Mouse (Mus musculus) brain, embryonic 18.5 days (tissue): Measurements from ENCODE around the gene Fkbp3.
"Not testable (repeated sequence)": the region's sequence is repeated elsewhere in the genome, so short reads cannot be mapped to it uniquely, and the experiment has no call there.

Experiments used
- DNase-seq: peaks from one replicate; pipeline ENCODE4 v3.0.0-alpha.2; 2012; ENCODE audit warnings: low read depth, low spot score

The Fkbp3 gene

DNA sequence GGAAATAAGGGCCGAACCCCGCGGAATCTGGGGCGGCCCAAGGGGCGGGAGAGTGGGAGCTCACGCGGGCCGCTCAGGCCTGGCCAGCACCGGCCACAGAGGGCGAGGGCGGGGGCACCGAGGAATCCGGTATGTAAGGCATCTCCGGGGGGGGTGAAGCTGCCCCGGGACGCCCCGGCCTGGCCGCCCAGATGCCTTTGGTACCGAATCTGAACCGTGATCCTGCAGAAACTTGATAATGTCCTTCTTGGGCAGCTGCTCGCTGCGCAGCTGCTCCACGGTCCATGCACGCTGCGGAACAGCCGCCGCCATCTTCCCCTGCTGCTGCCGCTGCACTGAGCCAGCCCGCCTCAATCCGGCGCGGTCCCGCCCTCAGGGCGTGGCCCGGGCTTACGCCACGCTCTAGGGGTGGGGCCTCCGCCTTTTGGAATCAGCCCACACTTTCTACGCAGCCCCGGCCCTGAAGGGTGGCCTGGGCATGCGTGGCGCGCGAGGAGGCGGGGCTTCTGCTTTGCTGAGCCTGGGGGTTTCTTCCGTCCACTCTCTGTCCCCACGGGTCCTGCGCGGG is at the start of gene Fkbp3:
Fkbp3 (minus strand) TSS at position 397 of the 568 bp plus-strand sequence.
- peak; percentile 93 for DNase-seq

DNA sequence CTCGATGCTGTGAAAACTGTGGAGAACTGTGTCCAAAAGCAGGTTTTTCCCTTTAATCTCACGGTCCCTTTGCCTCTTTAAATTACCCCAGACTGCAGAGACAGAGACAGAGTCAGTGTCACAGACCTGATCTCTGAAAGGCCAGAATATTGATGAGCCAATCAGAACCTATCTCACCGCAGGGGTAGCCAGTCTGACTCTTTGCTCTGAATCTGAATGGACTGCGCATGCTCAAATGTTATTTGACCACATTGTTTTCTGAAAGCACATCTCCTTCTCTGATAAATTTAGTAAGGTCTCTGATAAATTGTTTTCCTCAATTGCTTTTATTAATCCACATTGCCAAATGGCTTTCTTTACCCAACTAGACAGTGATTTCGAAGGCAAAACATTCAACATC is 45.6 kb upstream of the Fkbp3 start:
- no peak for DNase-seq

DNA sequence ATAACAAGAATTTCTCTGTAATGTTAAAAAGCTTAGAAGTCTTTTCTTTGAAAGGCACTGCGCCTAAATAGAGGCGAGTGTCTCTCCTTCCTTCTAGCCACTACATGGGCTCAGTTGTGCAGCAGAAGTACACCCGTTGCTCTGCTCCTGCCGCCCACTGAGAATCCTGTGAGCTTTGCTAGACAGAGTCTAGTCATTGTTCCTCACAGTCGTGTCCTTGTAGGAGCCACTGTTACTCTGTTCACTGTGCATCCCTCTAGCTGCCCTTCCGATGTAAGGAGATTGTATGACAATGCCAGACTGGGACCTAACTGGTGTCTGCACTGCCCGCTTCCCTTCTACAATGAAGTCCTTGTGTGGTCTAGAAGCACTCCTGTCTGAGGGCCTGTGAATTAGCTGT is 45.2 kb upstream of the Fkbp3 start:
- no peak for DNase-seq

DNA sequence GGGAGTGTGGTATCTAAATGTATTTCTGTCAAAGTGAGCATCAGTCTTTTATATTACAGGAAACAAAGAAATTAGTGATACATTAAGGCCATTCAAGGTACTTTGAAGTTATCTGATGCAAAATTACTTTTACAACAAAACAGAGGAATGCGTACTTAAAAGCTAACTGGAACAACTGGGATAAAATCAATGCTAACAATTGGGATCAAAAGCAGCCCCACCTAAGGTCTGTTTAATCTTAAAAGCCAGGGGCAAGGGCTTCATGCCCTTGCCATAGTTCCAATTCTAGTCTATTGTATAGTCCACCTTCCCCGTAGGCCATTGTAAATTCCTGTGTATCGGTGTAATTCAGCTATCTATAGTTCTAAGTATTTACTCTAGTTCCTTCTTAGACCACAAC is 41.2 kb upstream of the Fkbp3 start:
- DNase-seq: not testable (repeated sequence)

DNA sequence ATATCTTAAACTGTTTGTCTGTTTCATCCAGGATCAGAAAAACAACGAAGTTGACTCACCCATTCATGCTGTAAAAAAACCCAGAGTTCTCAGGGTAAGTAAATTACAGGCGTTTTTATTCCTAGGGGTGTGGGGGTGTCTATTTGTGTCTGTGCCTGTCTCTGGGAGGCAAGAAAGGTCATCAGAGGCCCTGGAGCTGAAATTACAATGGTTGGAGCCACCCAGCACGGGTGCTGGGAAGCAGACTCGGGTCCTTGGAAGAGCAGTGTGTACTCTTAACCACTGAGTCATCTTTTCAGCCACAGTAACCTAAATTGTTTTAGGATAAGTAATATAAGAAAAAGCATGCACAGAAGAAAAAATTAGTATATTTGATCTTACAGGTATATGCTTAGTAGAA is 40.1 kb upstream of the Fkbp3 start:
- DNase-seq: no peak

DNA sequence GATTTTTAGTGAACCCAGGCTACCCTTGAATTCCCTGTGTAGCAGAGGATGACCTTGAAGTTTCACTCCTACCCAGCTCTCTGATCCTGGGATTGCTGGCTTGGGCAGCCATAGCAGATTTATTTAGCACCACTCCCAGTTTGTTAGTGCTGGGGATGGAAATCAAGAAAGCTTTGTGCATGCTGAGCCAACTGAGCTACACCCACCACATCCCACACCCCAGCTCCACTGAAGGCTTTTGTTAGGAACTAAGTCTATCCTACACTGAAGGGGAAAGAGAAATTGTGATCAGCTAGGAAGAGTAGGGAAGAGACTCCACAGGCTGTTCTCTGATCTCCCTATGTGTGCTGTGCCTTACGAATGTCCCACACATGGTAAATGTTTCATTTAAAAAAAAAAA is 39.0 kb upstream of the Fkbp3 start:
- DNase-seq: no peak

DNA sequence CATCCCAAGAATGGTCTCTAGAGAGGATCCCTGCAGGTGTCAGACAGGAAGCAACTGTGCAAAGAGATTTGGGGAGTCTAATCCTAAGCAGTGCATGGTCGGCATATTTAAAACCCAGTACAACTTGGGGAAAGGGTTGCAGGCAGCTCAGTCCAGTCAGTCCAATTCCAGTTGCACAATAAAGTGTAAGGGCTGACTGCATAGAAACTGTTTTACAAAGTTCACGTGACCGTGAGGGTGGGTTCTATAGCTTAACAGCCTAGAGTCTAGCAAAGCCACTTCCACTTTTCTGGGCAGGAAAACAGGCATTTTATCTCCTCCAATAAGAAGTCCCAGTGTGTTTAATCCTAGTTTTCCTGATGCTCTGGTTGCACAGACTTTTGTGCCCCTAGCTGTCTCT is 37.7 kb upstream of the Fkbp3 start:
- no peak for DNase-seq

DNA sequence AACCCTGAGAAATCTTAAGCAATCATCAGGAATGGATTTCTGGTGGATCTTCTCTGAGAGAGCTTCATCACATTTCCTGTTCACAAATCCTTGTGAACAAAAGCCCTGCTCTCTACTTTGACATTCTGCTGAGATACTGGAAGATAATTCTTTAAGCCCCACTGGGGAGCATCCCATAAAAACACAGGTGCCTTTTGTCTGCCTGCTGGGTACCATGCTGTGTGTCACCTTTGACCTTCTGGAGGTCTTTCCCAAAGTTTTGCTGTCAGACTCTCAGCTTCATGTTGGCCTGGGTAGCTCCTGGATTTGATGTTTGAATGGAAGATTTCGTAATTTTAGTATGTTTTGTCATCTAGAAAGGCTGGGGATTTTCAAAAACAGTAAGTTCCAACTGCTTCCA is 34.9 kb upstream of the Fkbp3 start:
- DNase-seq: no peak

DNA sequence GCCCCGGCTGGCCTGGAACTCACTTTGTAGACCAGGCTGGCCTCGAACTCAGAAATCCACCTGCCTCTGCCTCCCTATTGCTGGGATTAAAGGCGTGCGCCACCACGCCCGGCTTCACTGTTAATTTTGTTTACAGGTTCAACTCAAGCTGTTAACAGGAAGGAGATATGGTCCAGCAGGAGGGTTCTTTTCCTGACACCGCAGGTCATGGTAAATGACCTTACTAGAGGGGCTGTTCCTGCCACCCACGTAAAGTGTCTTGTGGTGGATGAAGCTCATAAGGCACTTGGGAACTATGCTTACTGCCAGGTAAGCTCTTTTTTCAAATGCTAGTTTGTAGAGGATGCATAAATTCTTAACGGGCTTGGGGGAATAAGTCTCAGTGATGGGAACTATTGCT is 3.1 kb upstream of the Fkbp3 start:
- DNase-seq: no peak

DNA sequence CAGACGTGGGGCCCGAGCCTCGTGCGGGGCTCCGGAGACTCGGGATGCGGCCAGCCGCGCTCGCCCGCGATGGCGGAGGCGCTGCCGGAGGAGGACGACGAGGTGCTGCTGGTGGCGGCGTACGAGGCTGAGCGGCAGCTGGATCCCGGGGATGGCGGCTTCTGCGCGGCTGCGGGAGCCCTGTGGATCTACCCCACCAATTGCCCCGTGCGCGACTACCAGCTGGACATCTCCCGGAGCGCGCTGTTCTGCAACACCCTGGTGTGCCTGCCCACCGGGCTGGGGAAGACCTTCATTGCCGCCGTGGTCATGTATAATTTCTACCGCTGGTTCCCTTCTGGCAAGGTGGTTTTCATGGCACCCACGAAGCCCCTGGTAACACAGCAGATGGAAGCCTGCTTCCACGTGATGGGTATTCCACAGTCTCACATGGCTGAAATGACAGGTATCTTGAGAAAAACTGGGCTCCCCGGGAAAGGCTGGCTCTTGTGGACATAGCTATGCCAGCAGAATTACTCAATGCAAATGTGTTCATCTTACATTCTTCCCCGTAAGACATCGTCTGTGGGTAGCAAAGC is 2.0 kb upstream of the Fkbp3 start:
- DNase-seq: no peak

DNA sequence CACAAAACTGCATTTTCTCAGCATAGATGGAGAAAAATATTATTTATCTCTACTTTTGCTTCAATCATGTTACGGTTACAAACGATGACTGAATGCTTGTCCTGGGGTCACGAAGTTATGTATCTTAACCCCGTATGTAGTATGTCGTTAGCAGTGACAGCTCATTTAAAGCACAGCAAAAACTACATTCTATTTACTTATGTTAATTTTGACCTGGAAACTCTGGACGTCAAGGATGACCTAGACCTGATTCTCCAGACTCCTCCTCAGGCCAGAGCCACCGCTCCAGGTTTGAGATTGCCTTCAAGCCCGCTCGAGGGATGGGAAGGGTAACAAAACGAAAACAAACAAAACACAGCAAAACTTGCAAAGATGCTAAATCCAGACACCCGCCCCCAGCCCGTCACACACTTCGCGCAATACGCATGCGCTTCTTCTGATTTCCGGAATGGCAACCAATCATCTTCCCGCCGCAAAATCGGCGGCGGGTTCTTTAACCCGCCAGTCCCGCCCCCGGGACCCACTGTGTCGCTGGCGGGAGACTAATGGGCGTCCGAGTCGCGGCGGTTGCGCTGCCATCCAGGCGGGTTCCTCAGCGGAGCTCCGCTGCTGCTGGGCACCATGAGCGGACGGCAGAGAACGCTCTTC is 1.4 kb upstream of the Fkbp3 start, which contains the start of gene Fancm:
Fancm (plus strand) TSS at position 519 of the 648 bp plus-strand sequence.
- peak; percentile 81 for DNase-seq

DNA sequence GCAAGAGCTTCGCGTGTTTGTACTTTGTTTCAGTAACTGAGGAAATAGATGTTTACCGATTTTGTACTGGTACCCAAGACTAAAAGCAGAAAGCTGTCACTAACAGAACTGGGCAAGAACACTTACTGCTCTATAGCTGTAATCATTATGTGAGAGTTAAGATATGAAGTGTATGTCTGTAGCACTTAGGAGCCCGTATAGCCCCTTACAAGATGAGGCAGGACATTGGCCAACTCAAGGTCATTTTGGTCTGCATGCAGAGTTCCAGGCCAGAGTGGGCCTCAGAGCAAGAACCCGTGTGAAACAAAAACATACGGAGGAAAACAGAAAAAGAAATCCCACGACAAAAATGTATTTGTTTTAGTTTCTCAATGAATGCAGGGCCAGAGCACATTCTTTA is 844 bp upstream of the Fkbp3 start:
- no peak for DNase-seq

DNA sequence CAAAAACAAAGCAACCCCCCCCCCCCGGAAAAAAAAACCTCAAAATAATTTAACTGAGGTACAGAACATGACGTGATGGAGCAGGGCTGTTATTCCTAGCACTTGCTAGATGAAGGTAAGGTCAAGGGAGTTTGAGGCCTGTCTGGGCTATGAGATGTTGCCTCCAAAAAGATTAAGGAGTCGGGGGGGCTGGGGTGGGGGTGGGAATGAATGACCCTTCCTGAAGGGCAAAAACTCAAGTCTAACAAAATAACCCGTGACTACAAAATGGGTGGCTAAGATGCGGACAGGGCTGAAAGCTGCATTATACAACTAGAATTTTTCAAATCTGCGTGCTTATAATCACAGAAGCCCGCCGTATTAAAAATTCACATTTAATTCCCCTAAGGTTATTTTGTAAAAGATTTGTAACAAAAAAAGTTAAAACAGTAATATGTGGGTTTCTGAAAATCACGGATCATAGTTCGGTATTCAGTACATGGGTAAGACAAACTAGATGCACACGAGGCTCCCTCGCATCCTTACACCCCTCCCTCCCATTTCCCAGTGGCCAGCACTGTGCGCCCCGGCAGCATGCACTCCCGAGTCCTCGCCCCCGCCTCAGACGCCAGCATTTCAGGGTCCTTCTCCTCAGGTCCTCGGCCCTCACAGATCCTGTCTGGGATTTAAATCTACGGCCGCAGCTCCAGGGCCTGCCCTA is 746 bp downstream of the Fkbp3 start:
- DNase-seq: no peak

DNA sequence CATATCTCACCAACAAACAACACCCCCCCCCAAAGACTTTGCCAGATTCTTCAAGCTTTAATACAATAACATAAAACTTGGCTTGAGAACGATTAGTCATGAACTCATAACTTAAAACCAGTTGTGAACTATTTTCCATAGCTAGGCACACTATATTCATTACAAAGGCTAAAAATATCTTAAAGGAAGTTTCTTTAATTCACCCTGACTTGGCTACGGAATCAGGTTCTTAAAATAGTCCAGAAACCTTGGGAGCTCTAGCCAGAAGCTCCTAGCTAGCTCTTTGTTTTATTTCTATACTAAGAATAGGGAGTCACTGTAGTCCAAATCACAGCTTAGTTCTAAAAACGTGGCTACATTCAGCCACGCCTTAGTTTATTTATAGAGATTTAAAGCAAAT is 5.4 kb downstream of the Fkbp3 start:
- DNase-seq: no peak

DNA sequence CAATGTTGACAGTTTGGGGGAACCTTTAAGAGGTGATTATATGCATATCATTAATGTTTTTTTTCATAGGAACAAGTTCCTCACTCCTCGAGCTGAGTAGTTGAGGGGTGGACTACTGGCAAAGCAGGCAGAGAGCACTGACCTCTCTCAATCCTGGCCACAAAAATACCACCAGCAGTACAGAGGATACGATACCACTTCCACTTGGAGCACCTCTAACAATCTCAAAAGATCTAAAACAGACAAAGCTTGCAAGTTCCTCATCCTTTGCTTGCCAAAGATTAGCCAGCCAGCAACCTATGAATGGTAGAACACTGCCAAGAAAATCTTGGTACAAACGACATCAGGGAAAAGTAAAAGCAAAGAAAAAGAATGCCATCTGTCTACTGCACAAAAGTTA is 7.6 kb downstream of the Fkbp3 start:
- no peak for DNase-seq

DNA sequence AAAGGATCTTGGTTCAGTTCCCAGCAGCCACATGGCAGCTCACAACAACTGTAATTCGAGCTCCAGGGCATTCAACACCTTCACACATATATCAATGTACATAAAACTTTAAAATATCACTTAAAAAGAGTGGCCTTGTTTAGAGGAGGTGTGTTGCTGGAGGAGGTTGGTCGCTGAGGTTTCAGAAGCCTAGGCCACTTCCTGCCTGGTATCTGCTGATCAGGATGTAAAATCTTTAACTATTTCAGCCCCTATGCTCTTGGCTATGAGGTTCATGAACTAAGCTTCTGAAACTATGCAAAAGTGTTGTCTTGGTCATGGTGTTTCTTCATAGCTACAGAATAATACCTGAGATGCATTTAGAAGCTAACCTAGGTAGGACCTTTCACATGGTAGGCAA is 8.6 kb downstream of the Fkbp3 start:
- no peak for DNase-seq

DNA sequence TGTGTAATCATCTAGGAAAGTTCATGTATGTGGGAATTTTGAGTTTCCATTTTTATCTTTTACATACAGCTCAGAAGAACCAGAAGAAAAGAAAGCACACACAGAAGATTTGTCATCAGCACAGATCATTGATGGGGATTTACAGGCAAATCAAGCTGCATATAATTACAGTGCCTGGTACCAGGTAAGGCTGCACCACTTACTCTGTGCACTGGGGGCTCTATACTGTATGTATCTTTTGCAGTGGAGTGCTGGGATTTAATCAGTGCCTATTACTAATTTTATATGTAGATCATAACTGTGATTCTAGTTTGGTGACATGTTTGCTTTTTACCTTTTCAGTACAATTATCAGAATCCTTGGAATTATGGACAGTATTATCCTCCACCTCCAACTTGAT is 12.7 kb downstream of the Fkbp3 start:
- no peak for DNase-seq

DNA sequence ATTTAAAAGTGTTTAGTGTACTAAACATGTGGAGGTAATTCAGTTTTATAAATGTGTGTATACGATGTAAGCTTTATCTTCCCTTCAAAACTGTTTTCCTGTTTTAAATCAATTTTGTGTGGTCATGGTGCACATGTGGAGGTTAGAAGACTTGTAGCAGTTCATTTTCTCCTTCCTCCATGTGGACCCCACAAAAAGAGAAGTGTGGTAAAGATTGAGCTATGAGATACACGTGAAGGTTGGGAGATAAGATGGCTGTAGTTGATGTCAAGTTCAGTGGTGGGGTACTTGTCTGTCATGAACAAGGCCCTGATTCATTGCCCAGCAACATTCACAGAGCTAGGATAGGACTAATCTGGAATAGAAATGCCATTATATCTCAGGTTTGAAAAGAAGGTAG is 15.6 kb downstream of the Fkbp3 start:
- DNase-seq: no peak

DNA sequence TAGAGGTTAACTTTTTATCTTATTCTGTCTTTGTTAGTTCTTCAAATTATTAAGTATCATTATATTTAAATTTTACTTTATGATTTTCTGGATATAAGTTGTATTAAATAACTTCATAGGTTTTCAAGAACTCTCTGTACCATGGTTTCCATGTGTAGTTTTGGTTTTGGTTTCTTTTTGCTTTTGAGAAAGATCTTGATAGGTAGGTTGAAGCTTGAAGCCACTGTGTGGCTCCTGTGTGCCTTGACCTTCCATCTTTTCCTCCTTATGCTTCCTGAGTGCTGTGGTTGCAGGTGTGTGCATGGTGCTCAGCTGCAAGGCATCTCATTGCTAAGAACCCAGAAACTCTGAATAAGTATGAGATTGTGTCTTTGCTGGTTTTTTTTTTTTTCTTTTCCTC is 25.0 kb downstream of the Fkbp3 start:
- DNase-seq: no peak

DNA sequence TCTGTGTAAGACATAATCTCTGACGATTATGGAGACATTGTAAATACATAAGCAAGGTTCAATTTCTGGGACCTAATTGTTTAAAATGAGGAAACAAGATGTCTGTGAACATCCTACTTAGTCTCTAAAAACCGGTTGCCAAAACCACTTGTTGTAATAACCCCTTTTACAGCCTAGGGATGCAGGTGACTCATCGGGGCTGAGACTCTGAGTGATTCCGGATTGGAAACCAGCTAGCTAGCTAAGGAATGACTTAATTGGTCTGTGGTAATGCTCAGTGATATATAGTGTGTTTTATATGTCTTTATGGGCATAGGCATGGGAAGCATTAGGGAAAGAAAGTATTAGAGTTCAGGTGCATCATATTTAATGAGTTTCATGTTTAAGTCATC is 36.3 kb downstream of the Fkbp3 start:
- DNase-seq: no peak

DNA sequence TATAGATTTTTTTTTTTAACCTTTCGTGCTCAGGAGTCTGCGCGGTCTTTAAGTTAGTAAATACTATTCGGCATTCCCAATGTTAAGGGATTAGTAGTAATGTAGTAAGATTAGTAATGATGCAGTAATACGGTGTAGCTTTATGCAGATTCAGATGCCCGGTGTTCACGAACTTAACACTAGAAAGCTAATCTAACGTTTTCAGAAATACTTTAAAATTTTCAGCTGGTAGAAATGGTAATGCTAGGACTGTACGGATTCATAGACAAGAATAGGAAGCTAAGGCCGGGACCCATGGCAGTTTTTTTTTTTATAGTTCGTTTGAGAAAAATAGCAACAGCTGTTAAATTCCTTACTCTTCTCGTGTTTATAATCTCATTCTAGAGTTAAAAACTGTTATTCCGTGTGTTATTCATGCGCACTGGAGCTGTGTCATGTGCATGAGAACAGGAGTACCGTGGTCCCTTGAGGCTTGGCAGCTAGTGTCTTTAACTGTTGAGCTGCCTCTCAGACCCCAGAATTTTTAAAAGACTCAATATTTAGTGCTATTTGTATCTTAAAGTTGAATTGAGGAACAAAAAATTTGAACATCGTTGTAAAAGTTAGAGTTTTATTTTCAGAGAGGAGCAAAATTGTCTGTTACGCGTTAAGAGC is 36.8 kb downstream of the Fkbp3 start:
- no peak for DNase-seq

DNA sequence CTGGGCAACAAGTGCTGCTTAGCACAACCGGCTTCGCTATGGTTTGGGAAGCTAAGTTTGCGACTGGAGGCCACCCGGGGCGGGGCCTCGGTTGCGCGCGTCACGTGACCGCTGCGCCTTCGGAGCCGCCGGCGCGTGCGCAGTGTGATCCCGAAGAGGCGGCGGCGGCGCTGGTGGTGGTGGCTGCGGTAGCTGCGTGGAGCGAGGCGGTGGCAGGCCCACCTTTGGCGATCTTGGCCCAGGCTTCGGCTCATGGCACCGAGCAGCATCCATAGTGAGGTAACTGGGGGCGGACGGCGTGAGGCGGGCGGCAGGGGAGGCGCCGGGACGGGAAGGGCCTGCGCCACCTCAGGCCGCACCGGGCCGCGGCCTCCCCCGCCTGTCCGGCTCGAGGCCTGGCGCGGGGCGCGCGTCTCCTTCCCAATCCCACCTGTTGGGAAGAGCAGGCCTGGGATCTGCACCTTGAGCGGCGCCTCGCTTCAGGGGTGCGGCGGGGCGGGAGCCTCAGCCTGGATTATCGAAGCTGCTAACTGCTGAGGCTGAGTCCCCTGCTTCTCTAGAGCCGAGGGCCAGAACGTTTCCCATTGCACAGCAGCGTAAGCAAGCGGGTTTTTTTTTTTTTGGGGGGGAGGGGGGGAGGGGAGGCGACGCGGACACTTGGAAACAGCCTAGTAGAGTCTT is 37.5 kb downstream of the Fkbp3 start, which contains the start of gene Prpf39:
Prpf39 (plus strand) TSS at position 144 of the 681 bp plus-strand sequence.
- DNase-seq: peak; percentile 70
